Mouse (Mus musculus): ENCODE measurements at regions not wholly inside any gene's neighbourhood (a gene's known extent, or its start where the extent isn't known, plus 50 kb on each side); places are given as distances from the start of the nearest gene placed in this dataset.

GRCm38 (mm10) chr19:21913005-21913670 is 135.0 kb downstream of the Cemip2 start:
- peak; percentile 30 to 39 for DNase-seq

GRCm38 (mm10) chr19:21913748-21914611 is 135.8 kb downstream of the Cemip2 start:
- peak; percentile 19 to 28 for DNase-seq

GRCm38 (mm10) chr19:21914658-21915057 is 136.5 kb downstream of the Cemip2 start:
- DNase-seq = no peak

- DNase-seq = no peak
Measured at GRCm38 (mm10) chr19:21918113-21918512, 140.0 kb downstream of the Cemip2 start.

GRCm38 (mm10) chr19:21919074-21919473 is 140.9 kb downstream of the Cemip2 start:
- no peak for DNase-seq

GRCm38 (mm10) chr19:21940114-21940513 is 162.0 kb downstream of the Cemip2 start:
- DNase-seq = no peak

- peak; percentile 7 to 30 for DNase-seq
Measured at GRCm38 (mm10) chr19:21941720-21942119, 163.6 kb downstream of the Cemip2 start.

GRCm38 (mm10) chr19:21942286-21942685 is 164.1 kb downstream of the Cemip2 start:
- peak; percentile 14 to 30 for DNase-seq

GRCm38 (mm10) chr19:21943407-21943806 is 165.3 kb downstream of the Cemip2 start:
- DNase-seq = peak; percentile 15 to 41

- DNase-seq = no peak
Measured at GRCm38 (mm10) chr19:21946262-21946922, 168.2 kb downstream of the Cemip2 start.

GRCm38 (mm10) chr19:21948030-21948429 is 169.9 kb downstream of the Cemip2 start:
- DNase-seq = no peak

- DNase-seq = no peak
Measured at GRCm38 (mm10) chr19:21962635-21963034, 176.2 kb upstream of the Trpm3 start.

- DNase-seq = no peak
Measured at GRCm38 (mm10) chr19:21989857-21990256, 149.0 kb upstream of the Trpm3 start.

- DNase-seq = no peak
Measured at GRCm38 (mm10) chr19:21990970-21991369, 147.9 kb upstream of the Trpm3 start.

GRCm38 (mm10) chr19:21991413-21991812 is 147.4 kb upstream of the Trpm3 start:
- DNase-seq = no peak

- no peak for DNase-seq
Measured at GRCm38 (mm10) chr19:21999621-22000020, 139.2 kb upstream of the Trpm3 start.

GRCm38 (mm10) chr19:22008053-22008935 is 130.6 kb upstream of the Trpm3 start:
- DNase-seq = no peak

GRCm38 (mm10) chr19:22010239-22010638 is 128.6 kb upstream of the Trpm3 start:
- no peak for DNase-seq

- no peak for DNase-seq
Measured at GRCm38 (mm10) chr19:22015854-22016610, 122.8 kb upstream of the Trpm3 start.

GRCm38 (mm10) chr19:22017425-22017824 is 121.4 kb upstream of the Trpm3 start:
- no peak for DNase-seq

- no peak for DNase-seq
Measured at GRCm38 (mm10) chr19:22027577-22027976, 111.3 kb upstream of the Trpm3 start.

GRCm38 (mm10) chr19:22047657-22048056 is 91.2 kb upstream of the Trpm3 start:
- no peak for DNase-seq

Measured in kidney, adult 8-10 months (tissue).